Mouse (Mus musculus) hindbrain, embryonic 13.5 days (tissue): ENCODE results near the gene Smarca4. TPM values are rescaled to one million over a fixed set of nuclear protein-coding genes. Genes with fewer than 3 reads are reported as not detected.
A peak's percentile ranks its signal among the peaks of the same experiment; 100 is the strongest.

Experiments used
- ATAC-seq: fragments of 200-750 bp; cut with Nextera tagmentation; 2 replicates; pipeline ENCODE4 v1.8.0; 2017; ENCODE audit warnings: moderate TSS enrichment; ENCODE audit not compliant: low FRiP score
- H3K27ac ChIP-seq: fragments of 300-500 bp; sonication (generic); 2 replicates; pipeline ENCODE4 v1.5.1; 2015; ENCODE audit warnings: inconsistent platforms, mild to moderate bottlenecking, moderate library complexity
- H3K27me3 ChIP-seq: fragments of 300-500 bp; sonication (generic); 2 replicates; pipeline ENCODE4 v1.6.1; 2015; ENCODE audit warnings: mild to moderate bottlenecking, inconsistent platforms
- H3K36me3 ChIP-seq: fragments of 300-500 bp; sonication (generic); 2 replicates; pipeline ENCODE4 v1.6.1; 2015; ENCODE audit warnings: mild to moderate bottlenecking, inconsistent platforms
- H3K4me1 ChIP-seq: fragments of 300-500 bp; sonication (generic); replicated peaks from 2 replicates; pipeline ENCODE4 v1.6.1; 2015; ENCODE audit warnings: inconsistent platforms
- H3K4me2 ChIP-seq: fragments of 300-500 bp; sonication (generic); 2 replicates; pipeline ENCODE4 v1.6.1; 2015; ENCODE audit warnings: inconsistent platforms, mild to moderate bottlenecking, moderate library complexity
- H3K4me3 ChIP-seq: fragments of 300-500 bp; sonication (generic); 2 replicates; pipeline ENCODE4 v1.5.1; 2015; ENCODE audit warnings: mild to moderate bottlenecking, inconsistent platforms
- H3K9ac ChIP-seq: fragments of 300-500 bp; sonication (generic); 2 replicates; pipeline ENCODE4 v1.6.1; 2015; ENCODE audit warnings: mild to moderate bottlenecking, inconsistent platforms
- H3K9me3 ChIP-seq: fragments of 300-500 bp; sonication (generic); 2 replicates; pipeline ENCODE4 v1.6.1; 2016; ENCODE audit warnings: inconsistent platforms
- WGBS: fragments of 180-500 bp; shearing (Covaris S2); methylation state at CpG from one replicate; pipeline ENCODE4 v1.1.7; 2015; 5-methylcytosine and 5-hydroxymethylcytosine counted together
- polyA plus RNA-seq: library from polyadenylated mRNA; unstranded; fragments of >200 nt; fragmentation: Nextera tagmentation; extraction: Ambion mirVana; gene quantifications from 2 replicates; pipeline ENCODE4 v1.2.1, GENCODE M21; 2015

The Smarca4 gene
- polyA plus RNA-seq, 1 experiment from 2014 or later: 156 TPM

DNA sequence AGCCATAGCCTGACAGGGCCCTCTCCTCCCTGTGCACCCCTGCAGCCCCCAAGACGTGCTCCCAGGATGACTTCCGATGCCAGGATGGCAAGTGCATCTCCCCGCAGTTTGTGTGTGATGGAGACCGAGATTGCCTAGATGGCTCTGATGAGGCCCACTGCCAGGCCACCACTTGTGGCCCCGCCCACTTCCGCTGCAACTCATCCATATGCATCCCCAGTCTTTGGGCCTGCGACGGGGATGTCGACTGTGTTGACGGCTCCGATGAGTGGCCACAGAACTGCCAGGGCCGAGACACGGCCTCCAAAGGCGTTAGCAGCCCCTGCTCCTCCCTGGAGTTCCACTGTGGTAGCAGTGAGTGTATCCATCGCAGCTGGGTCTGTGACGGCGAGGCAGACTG is 117.5 kb downstream of the Smarca4 start:
- 83% methylated on average over 17 of the region's 17 CpGs for WGBS
- no peak overlapping the region for H3K4me2 ChIP-seq
- no peak for ATAC-seq
- H3K9me3 ChIP-seq: no peaks in the 10 kb centered on the region
- H3K27me3 ChIP-seq: no peaks in the 10 kb centered on the region
- peaks cover 73% of the 10 kb centered on the region for H3K36me3 ChIP-seq
- H3K4me1 ChIP-seq: peaks cover 9% of the 10 kb centered on the region; the same call in 1 of the 2 replicates
- H3K4me3 ChIP-seq: no peak overlapping the region
- no peak overlapping the region for H3K27ac ChIP-seq
- no peak overlapping the region for H3K9ac ChIP-seq

GRCm38 (mm10) chr9:21733989-21734388 is 118.0 kb downstream of the Smarca4 start:
- Histone ChIP-seq H3K9ac (no peak overlapping the region), H3K4me3 (no peak overlapping the region), H3K4me2 (no peak overlapping the region), H3K9me3 (no peaks in the 10 kb centered on the region), H3K4me1 (peaks cover 5% of the 10 kb centered on the region; the same call in 1 of the 2 replicates), H3K36me3 (peaks cover 78% of the 10 kb centered on the region), H3K27me3 (no peaks in the 10 kb centered on the region), H3K27ac (no peak overlapping the region)
- WGBS: 95% methylated on average over 7 of the region's 7 CpGs
- ATAC-seq: no peak

- ATAC-seq: no peak
- Histone ChIP-seq H3K4me2 (no peak overlapping the region), H3K27me3 (no peaks in the 10 kb centered on the region), H3K36me3 (peaks cover 90% of the 10 kb centered on the region), H3K9ac (no peak overlapping the region), H3K4me1 (no peaks in the 10 kb centered on the region), H3K4me3 (no peak overlapping the region), H3K27ac (no peak overlapping the region), H3K9me3 (no peaks in the 10 kb centered on the region)
- 89% methylated on average over 14 of the region's 14 CpGs for WGBS
Measured at GRCm38 (mm10) chr9:21735126-21735525, 119.2 kb downstream of the Smarca4 start.

DNA sequence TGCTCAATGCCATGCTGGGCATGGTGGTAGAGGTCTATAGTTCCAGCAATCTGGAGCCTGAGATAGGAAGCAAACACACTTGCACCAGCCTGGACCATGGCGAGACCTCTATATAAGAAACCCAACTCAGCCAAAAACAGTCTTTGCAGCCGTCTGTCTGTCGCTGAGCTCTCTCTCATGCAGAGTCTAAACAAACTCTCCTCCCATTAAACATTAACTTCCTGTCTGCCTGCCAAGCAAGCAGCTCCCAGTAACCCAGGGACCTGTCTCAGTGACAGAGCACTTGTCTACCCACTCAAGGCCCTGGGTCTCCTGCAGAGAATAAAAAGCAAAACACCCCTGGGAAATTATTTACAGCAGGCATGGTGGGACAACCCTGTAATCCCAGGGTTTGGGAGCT is 120.6 kb downstream of the Smarca4 start:
- H3K36me3 ChIP-seq: peaks cover 94% of the 10 kb centered on the region

DNA sequence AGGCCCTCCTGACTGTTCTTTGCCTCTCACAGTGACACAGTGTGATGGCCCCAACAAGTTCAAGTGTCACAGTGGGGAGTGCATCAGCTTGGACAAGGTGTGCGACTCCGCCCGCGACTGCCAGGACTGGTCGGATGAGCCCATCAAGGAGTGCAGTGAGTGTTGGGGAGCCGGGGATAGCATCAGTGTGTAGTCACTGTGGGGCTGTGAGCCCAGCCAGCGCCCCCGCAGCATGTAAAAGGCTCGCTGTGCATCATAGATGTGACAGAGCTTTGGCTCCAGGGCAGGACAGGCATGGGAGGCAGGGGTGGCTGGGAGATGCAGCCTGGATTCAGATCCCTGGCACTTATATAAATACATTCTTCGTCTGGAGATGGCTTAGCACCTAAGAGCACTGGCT is 121.2 kb downstream of the Smarca4 start:
- H3K9me3 ChIP-seq: no peaks in the 10 kb centered on the region
- H3K36me3 ChIP-seq: peaks cover 94% of the 10 kb centered on the region
- ATAC-seq: no peak
- H3K4me1 ChIP-seq: no peaks in the 10 kb centered on the region
- H3K27me3 ChIP-seq: no peaks in the 10 kb centered on the region
- no peak overlapping the region for H3K4me2 ChIP-seq
- WGBS: 95% methylated on average over 10 of the region's 10 CpGs
- H3K27ac ChIP-seq: no peak overlapping the region
- H3K9ac ChIP-seq: no peak overlapping the region
- no peak overlapping the region for H3K4me3 ChIP-seq

More for the DNA sequence above, 120.6 kb downstream of the Smarca4 start:
- no peaks in the 10 kb centered on the region for H3K4me1 ChIP-seq
- H3K9ac ChIP-seq: no peak overlapping the region
- H3K27me3 ChIP-seq: no peaks in the 10 kb centered on the region
- no peak overlapping the region for H3K4me2 ChIP-seq
- H3K4me3 ChIP-seq: no peak overlapping the region
- ATAC-seq: no peak
- no peak overlapping the region for H3K27ac ChIP-seq
- no peaks in the 10 kb centered on the region for H3K9me3 ChIP-seq
- WGBS: 77% methylated on average over 3 of the region's 3 CpGs

DNA sequence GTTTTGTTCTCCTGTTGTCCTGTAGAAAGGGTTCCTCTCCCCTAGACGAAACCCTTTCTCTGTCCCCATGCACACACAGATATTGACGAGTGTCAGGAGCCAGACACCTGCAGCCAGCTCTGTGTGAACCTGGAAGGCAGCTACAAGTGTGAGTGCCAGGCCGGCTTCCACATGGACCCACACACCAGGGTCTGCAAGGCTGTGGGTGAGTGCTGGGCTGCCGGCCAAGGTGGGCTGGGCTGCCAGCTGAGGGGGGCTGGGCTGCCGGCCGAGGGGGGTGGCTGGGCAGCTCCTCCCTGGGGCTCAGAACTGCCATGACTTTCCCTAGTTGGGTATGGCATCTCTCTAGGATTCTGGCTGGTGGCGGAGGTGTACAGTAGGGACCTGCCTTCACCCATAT is 122.8 kb downstream of the Smarca4 start:
- Histone ChIP-seq H3K4me3 (no peak overlapping the region), H3K27ac (no peak overlapping the region), H3K4me1 (no peaks in the 10 kb centered on the region), H3K9ac (no peak overlapping the region), H3K27me3 (no peaks in the 10 kb centered on the region), H3K36me3 (peaks cover 89% of the 10 kb centered on the region), H3K4me2 (no peak overlapping the region), H3K9me3 (no peaks in the 10 kb centered on the region)
- 87% methylated on average over 7 of the region's 7 CpGs for WGBS
- ATAC-seq: no peak

GRCm38 (mm10) chr9:21740427-21740826 is 124.5 kb downstream of the Smarca4 start:
- WGBS: 98% methylated on average over 14 of the region's 14 CpGs
- ATAC-seq: no peak
- no peak overlapping the region for H3K4me3 ChIP-seq

DNA sequence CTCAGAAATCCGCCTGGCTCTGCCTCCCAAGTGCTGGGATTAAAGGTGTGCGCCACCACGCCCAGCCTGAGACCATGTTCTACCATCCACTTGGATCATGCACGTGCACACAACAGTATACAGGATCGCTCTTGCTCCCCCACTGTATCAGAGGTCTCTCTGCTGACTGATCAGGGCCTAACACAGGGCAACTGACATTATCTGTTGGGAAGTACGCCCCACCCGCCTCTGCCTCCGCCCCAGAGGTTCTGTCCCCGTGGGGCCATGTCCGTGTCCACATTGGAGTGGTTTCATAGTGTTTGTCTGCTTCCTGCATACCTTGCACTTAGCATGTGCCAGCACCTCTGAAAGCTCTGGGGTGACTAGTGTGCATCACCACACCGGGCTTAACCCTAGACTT is 125.5 kb downstream of the Smarca4 start:
- no peak for ATAC-seq
- no peak overlapping the region for H3K27ac ChIP-seq
- H3K4me2 ChIP-seq: no peak overlapping the region
- WGBS: 98% methylated on average over 11 of the region's 11 CpGs
- no peaks in the 10 kb centered on the region for H3K4me1 ChIP-seq
- no peak overlapping the region for H3K4me3 ChIP-seq
- H3K9ac ChIP-seq: no peak overlapping the region
- H3K9me3 ChIP-seq: no peaks in the 10 kb centered on the region
- no peaks in the 10 kb centered on the region for H3K27me3 ChIP-seq
- peaks cover 89% of the 10 kb centered on the region for H3K36me3 ChIP-seq

More at GRCm38 (mm10) chr9:21740427-21740826, 124.5 kb downstream of the Smarca4 start:
- H3K27ac ChIP-seq: no peak overlapping the region
- peaks cover 89% of the 10 kb centered on the region for H3K36me3 ChIP-seq
- H3K27me3 ChIP-seq: no peaks in the 10 kb centered on the region
- no peak overlapping the region for H3K4me2 ChIP-seq
- H3K4me1 ChIP-seq: no peaks in the 10 kb centered on the region
- H3K9me3 ChIP-seq: no peaks in the 10 kb centered on the region
- no peak overlapping the region for H3K9ac ChIP-seq

- no peak overlapping the region for H3K4me3 ChIP-seq
- no peak for ATAC-seq
- H3K36me3 ChIP-seq: peaks cover 71% of the 10 kb centered on the region
- H3K27ac ChIP-seq: 0 out of 2 replicates have a peak overlapping the region, but pooled peaks have one; percentile 69
- 0 out of 2 replicates have a peak, but pooled peaks cover 5% of the 10 kb centered on the region for H3K4me1 ChIP-seq
- WGBS: 93% methylated on average over 3 of the region's 3 CpGs
- H3K4me2 ChIP-seq: no peak overlapping the region
- no peaks in the 10 kb centered on the region for H3K9me3 ChIP-seq
- no peak overlapping the region for H3K9ac ChIP-seq
- H3K27me3 ChIP-seq: no peaks in the 10 kb centered on the region
Measured at GRCm38 (mm10) chr9:21747238-21747774, 131.3 kb downstream of the Smarca4 start.

GRCm38 (mm10) chr9:21748033-21748432 is 132.1 kb downstream of the Smarca4 start:
- H3K4me1 ChIP-seq: 0 out of 2 replicates have a peak, but pooled peaks cover 5% of the 10 kb centered on the region
- ATAC-seq: peak; percentile 28; the same call in 1 of the 2 replicates
- no peak overlapping the region for H3K4me2 ChIP-seq
- H3K27ac ChIP-seq: peak overlapping the region; percentile 69
- H3K9ac ChIP-seq: no peak overlapping the region
- 58% methylated on average over 7 of the region's 7 CpGs for WGBS
- no peak overlapping the region for H3K4me3 ChIP-seq
- H3K27me3 ChIP-seq: no peaks in the 10 kb centered on the region
- H3K9me3 ChIP-seq: no peaks in the 10 kb centered on the region
- H3K36me3 ChIP-seq: peaks cover 64% of the 10 kb centered on the region

DNA sequence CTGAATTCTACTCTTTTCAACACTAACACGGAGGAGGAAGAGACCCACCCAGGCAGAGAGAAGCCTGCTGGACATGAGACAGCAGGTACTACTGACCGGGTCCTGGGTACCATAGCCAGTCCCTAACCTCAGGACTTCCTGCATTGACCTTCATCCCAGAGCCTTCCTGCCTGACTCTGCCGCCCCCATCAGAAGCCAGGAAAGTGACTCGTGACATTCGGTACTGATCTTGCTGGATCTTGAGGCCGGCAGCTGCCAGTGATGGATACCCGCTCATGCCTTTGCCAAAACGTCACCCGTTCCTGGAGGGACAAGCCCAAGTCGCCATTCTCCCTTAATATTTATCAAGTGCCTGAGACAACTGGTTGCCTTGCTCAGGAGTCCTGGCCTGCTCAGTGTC is 132.5 kb downstream of the Smarca4 start:
- Histone ChIP-seq H3K4me1 (0 out of 2 replicates have a peak, but pooled peaks cover 5% of the 10 kb centered on the region), H3K36me3 (peaks cover 64% of the 10 kb centered on the region), H3K9ac (no peak overlapping the region), H3K9me3 (no peaks in the 10 kb centered on the region), H3K4me2 (no peak overlapping the region), H3K27me3 (no peaks in the 10 kb centered on the region), H3K4me3 (no peak overlapping the region), H3K27ac (peak overlapping the region; percentile 69)
- ATAC-seq: no peak
- 89% methylated on average over 10 of the region's 10 CpGs for WGBS

GRCm38 (mm10) chr9:21749382-21750118 is 133.6 kb downstream of the Smarca4 start:
- Histone ChIP-seq H3K4me3 (no peak overlapping the region), H3K36me3 (peaks cover 53% of the 10 kb centered on the region), H3K9me3 (no peaks in the 10 kb centered on the region), H3K9ac (no peak overlapping the region), H3K4me1 (0 out of 2 replicates have a peak, but pooled peaks cover 5% of the 10 kb centered on the region), H3K27ac (no peak overlapping the region), H3K4me2 (no peak overlapping the region), H3K27me3 (no peaks in the 10 kb centered on the region)
- 85% methylated on average over 6 of the region's 6 CpGs for WGBS
- no peak for ATAC-seq

DNA sequence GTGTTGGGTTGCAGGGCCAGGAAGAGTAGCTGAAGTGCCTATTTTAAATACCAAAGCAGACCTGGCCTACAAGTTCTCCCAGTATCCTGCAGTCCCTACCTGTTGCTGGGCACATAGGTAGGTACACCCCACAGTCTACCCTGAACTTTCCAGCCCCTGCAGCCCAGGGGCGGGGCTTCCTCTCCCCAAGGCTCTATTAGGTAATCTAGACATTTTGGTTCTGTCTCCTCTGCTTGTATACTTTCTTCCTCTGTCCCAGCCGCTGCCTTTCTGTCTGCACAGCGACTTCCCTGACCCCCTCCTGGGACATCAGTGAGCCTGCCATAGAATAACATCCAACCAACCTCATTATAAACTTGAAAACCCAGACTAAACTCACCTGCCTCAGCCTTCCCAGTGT is 134.4 kb downstream of the Smarca4 start:
- Histone ChIP-seq H3K36me3 (peaks cover 45% of the 10 kb centered on the region), H3K27me3 (no peaks in the 10 kb centered on the region), H3K4me1 (0 out of 2 replicates have a peak, but pooled peaks cover 5% of the 10 kb centered on the region), H3K9ac (no peak overlapping the region), H3K4me3 (no peak overlapping the region), H3K27ac (no peak overlapping the region), H3K9me3 (no peaks in the 10 kb centered on the region), H3K4me2 (no peak overlapping the region)
- whole genome bisulfite sequencing: 81% methylated on average over 3 of the region's 3 CpGs
- no peak for ATAC-seq
